Mouse (Mus musculus): Measurements from ENCODE around the gene Ins2.

The Ins2 gene

GRCm38 (mm10) chr7:142743281-142743680 is at the start of gene Ins2:
Gene Ins2 (minus strand): TSS chr7:142743381.
- DNase-seq, result no peak

DNA sequence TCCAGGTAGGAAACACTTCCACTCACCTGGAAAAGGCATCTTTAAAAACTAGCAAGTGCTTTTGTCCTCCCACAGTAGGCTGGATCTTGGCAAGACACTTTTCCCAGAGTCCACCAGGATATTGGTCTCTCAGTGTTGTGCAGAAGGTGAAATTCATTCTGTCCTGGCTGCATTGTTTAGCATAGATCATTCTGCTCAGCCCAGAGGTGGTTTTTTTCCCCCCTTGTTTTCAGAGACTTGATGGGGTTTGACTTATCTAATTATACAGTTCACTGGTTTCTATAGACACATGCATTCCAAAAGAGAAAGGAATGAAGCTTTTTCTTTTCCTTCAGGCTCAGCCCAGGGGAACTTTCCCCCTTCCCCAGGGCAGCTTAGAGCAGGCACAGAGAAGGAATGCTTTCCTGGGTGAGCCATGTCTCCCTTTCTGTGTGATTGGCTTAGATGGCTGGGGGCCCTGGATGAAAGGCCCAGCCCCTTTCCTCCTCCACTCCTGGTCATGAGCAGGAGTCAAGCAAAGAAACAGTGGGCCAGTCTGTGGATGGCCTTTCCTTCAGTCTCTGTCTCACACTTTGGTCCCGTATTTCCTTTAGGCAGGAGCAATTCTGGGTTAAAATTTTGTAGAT is 49.6 kb upstream of the Ins2 start:
- DNase-seq, result peak; percentile 27

DNA sequence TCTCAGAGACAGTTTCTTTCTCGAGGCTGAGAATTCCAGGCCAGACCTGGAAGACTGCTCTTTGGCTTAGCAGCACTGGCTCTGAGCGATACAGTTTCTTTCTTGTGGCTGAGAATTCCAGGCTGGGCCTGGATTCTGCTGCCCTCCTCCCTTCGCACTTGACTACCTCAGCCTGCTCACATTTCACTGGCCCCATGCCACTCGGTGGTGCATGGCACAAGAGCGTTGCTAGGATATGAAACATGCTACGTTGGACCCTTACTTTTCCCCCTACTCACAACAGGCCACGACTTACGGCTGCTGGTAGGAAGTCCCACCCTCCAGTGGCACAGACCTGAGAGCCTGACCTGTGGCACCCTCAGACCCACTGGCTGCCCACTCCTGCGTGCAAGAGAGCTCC is 46.5 kb upstream of the Ins2 start:
- DNase-seq, result no peak

- peak; percentile 65 for DNase-seq
Measured at GRCm38 (mm10) chr7:142737772-142738171, 5.4 kb downstream of the Ins2 start.

DNA sequence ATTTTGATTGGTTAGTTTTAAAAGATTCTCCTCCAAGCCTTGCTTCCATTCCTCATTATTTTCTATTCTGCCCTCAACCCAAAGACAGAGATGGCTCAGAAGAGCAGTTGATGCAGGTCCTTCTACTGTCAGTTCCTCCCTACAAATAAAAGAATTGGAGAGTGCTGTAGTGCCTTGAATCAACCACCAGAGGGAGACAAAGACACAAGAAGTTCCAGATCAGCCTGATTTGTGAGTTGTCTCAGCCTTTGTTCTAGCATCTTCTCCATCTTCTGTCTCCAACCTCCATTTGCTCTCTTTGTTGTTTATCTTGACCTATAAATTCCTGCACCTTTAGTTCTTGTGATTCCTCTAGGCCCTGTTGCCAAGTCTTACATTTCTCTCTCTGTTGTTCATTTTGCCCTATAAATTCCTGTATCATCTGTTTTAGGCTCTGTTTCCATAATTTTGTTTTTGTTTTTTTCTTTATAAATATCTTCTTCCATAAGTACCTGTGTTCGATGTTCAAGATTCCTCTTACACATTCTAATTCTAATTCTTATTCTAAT is 6.2 kb downstream of the Ins2 start:
- peak; percentile 76 for DNase-seq

DNA sequence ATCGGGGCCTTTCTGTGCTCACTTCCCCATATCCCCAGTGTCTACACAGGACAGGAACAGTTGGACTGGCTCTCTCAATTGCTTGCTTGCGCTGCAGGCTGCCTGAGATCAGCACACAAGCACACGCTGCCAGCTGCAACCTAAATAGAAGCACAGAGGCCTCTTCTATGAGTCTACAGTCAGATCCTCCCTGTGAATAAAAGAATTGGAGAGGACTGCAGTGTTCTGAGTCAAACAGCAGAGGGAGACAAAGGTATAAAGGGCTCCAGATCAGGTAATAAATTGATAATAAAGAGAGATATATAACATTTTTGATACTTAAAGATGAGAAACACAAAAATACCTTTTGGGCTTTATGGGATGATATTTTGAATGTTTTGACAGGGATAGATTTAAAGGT is 17.2 kb downstream of the Ins2 start:
- peak; percentile 16 for DNase-seq

GRCm38 (mm10) chr7:142720725-142721124 is 22.5 kb downstream of the Ins2 start:
- peak; percentile 51 for DNase-seq

- DNase-seq, result peak; percentile 66
Measured at GRCm38 (mm10) chr7:142714783-142715498, 28.2 kb downstream of the Ins2 start.

GRCm38 (mm10) chr7:142706873-142707272 is 36.3 kb downstream of the Ins2 start:
- no peak for DNase-seq

GRCm38 (mm10) chr7:142699334-142699860 is 43.8 kb downstream of the Ins2 start:
- DNase-seq, result no peak

- no peak for DNase-seq
Measured at GRCm38 (mm10) chr7:142678611-142679010, 64.6 kb downstream of the Ins2 start.

DNA sequence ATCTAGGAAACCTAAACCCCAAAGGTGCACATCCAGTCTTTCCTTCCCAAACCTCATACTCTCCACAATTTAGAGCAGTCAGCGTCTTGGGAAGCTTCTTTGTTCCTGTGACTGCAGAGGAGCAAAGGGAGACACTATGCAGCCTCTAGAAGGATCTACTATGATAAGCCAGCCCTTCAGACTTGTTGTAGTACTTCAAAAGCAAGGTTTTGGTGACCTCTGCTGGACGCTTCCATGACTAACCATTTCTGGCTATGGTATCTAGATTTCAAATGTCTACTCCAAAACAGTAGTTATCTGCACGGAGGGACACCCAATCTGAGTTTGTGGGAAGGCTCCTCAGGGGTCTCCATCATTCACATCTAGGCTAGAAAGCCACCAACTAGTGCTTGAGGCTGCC is 67.5 kb downstream of the Ins2 start:
- DNase-seq, result peak; percentile 86

GRCm38 (mm10) chr7:142675141-142675540 is 68.0 kb downstream of the Ins2 start:
- DNase-seq, result no peak

DNA sequence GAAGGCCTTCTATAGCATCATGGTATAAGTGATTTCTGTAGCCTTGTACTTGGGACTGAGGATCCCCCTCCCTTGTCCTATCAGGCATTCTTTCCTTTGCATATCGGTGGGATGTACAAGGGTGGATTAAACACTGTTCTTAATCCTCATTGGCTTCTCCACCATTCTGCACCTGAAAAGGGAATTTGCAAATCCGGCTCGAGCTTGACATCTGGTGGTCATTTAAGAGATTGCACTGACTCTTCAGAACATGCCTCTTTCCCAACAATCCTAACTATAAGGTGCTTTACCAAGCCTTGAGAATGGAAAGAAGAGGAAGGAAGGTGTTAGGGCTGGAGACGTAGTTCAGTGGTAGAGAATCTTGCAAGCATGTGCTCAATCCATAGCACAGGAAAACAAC is 71.1 kb downstream of the Ins2 start:
- DNase-seq, result peak; percentile 57

DNA sequence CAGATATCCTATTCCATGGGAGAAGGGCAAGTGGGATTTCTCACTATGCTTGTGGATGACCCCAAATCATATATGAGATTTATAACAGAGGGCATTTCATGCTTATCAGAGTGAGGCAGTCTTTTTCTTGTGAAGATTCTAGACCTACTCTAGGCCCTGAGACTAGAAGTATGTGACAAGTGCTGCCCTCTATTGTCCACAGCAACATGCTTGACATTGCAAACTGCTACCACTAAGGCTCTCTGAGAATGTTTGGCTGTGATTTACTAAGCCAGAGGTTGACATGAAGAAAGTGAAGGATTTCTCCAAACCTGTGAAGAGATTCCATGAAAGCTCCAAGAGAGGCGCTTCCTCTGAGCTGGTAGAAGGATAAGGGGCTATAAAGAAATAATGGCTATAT is 72.1 kb downstream of the Ins2 start:
- DNase-seq, result no peak

GRCm38 (mm10) chr7:142669751-142670625 is 73.2 kb downstream of the Ins2 start, which contains the start of gene Gm49394:
Gene Gm49394 (minus strand): TSS chr7:142669942.
- DNase-seq, result no peak

- DNase-seq, result no peak
Measured at GRCm38 (mm10) chr7:142668328-142668727, 74.9 kb downstream of the Ins2 start.

GRCm38 (mm10) chr7:142667521-142667920 is 75.7 kb downstream of the Ins2 start:
- no peak for DNase-seq

- DNase-seq, result no peak
Measured at GRCm38 (mm10) chr7:142666659-142667058, 76.5 kb downstream of the Ins2 start, which contains the start of gene Igf2. Gene Igf2 (minus strand): TSS chr7:142666816.

GRCm38 (mm10) chr7:142666109-142666508 is 77.1 kb downstream of the Ins2 start:
- DNase-seq, result no peak

GRCm38 (mm10) chr7:142665364-142665763 is 77.8 kb downstream of the Ins2 start:
- no peak for DNase-seq

- DNase-seq, result no peak
Measured at GRCm38 (mm10) chr7:142664465-142665029, 78.6 kb downstream of the Ins2 start.
